In genomic region chr7:101377741-101378262, GRCm38 (mm10) we compare ENCODE assay signal across 8 mouse cellular contexts. TPM values are rescaled to one million over a fixed set of nuclear protein-coding genes. Genes with fewer than 3 reads are reported as not detected.
DNase-seq lines count a peak whose midpoint lies in the region; ATAC-seq lines count a peak whose summit lies in the region.

No protein-coding gene starts in this region.

- no peaks in the 10 kb centered on the region for H3K27me3 ChIP-seq in forebrain, embryonic 14.5 days (replicated peaks; ENCODE audit: control insufficient read depth, insufficient read depth, low read length)
- H3K27me3 ChIP-seq in limb, embryonic 11.5 days (ENCODE audit: control insufficient read depth, insufficient read depth, low read length) = no peaks in the 10 kb centered on the region
- H3K27me3 ChIP-seq in midbrain, embryonic 12.5 days = no peaks in the 10 kb centered on the region
- no peaks in the 10 kb centered on the region for H3K27me3 ChIP-seq in splenic B cell, adult 2 months (ENCODE audit: control insufficient read depth, insufficient read depth, low read length, poor library complexity, severe bottlenecking)

- H3K9me3 ChIP-seq in forebrain, embryonic 14.5 days (replicated peaks; ENCODE audit: control insufficient read depth, low read length) = no peaks in the 10 kb centered on the region
- no peaks in the 10 kb centered on the region for H3K9me3 ChIP-seq in limb, embryonic 11.5 days (ENCODE audit: control insufficient read depth, low read length)
- H3K9me3 ChIP-seq in midbrain, embryonic 12.5 days = no peaks in the 10 kb centered on the region

- peaks cover 8% of the 10 kb centered on the region for H3K4me1 ChIP-seq in forebrain, embryonic 14.5 days (ENCODE audit: control insufficient read depth, insufficient read depth, low read length)
- H3K4me1 ChIP-seq in limb, embryonic 11.5 days (ENCODE audit: control insufficient read depth, insufficient read depth, low read length) = peaks cover 8% of the 10 kb centered on the region
- peaks cover 12% of the 10 kb centered on the region; the same call in 1 of the 2 replicates for H3K4me1 ChIP-seq in midbrain, embryonic 12.5 days

- no peak overlapping the region for H3K9ac ChIP-seq in forebrain, embryonic 14.5 days (ENCODE audit: low read length)
- H3K9ac ChIP-seq in limb, embryonic 11.5 days (ENCODE audit: low read length) = no peak overlapping the region; the same call in 1 of the 2 replicates
- no peak overlapping the region for H3K9ac ChIP-seq in midbrain, embryonic 12.5 days (replicated peaks)

- peak; percentile 52 for ATAC-seq in forebrain, embryonic 14.5 days
- peak; percentile 51 to 63 for ATAC-seq in hematopoietic stem cell, adult 5-6 weeks (replicated peaks in 1 of 2; ENCODE audit: insufficient read depth in 1 of 2, low FRiP score in 2 of 2, low TSS enrichment in 1 of 2, low read depth in 1 of 2, poor library complexity in 2 of 2, severe bottlenecking in 2 of 2)
- peak; percentile 41 for ATAC-seq in limb, embryonic 11.5 days (ENCODE audit: insufficient number of reproducible peaks, low FRiP score, low TSS enrichment, low read depth)
- ATAC-seq in midbrain, embryonic 12.5 days (ENCODE audit: low FRiP score, low read depth) = peak; percentile 41; the same call in 1 of the 2 replicates

- peak overlapping the region; percentile 23; the same call in 1 of the 2 replicates for H3K4me2 ChIP-seq in forebrain, embryonic 14.5 days (ENCODE audit: low read length)
- H3K4me2 ChIP-seq in limb, embryonic 11.5 days (ENCODE audit: low read depth, severe bottlenecking) = peak overlapping the region; percentile 33; the same call in 1 of the 2 replicates
- H3K4me2 ChIP-seq in midbrain, embryonic 12.5 days (replicated peaks) = 0 out of 2 replicates have a peak overlapping the region, but pooled peaks have one; percentile 4

- H3K36me3 ChIP-seq in forebrain, embryonic 14.5 days (ENCODE audit: control insufficient read depth, insufficient read depth, low read length) = no peaks in the 10 kb centered on the region
- no peaks in the 10 kb centered on the region for H3K36me3 ChIP-seq in limb, embryonic 11.5 days (ENCODE audit: control insufficient read depth, insufficient read depth, low read length)
- H3K36me3 ChIP-seq in midbrain, embryonic 12.5 days = no peaks in the 10 kb centered on the region
- H3K36me3 ChIP-seq in splenic B cell, adult 2 months (ENCODE audit: control insufficient read depth, insufficient read depth, low read length, poor library complexity, severe bottlenecking) = peaks cover 19% of the 10 kb centered on the region

- no peak overlapping the region for H3K27ac ChIP-seq in forebrain, embryonic 14.5 days (ENCODE audit: low read depth, low read length)
- H3K27ac ChIP-seq in limb, embryonic 11.5 days (replicated peaks; ENCODE audit: low read depth, low read length) = no peak overlapping the region
- H3K27ac ChIP-seq in midbrain, embryonic 12.5 days (replicated peaks) = no peak overlapping the region

- 13% methylated on average over 7 of the region's 7 CpGs for WGBS in forebrain, embryonic 14.5 days
- 18% methylated on average over 7 of the region's 7 CpGs for WGBS in limb, embryonic 11.5 days
- 38% methylated on average over 7 of the region's 7 CpGs for WGBS in midbrain, embryonic 12.5 days

- DNase-seq in 416B (ENCODE audit: low read depth) = peak; percentile 92
- DNase-seq in adrenal gland, adult 8-10 months = peak; percentile 65
- peak; percentile 58 for DNase-seq in forebrain, embryonic 14.5 days (ENCODE audit: low spot score)
- DNase-seq in limb, embryonic 11.5 days (ENCODE audit: low spot score) = peak; percentile 65
- DNase-seq in splenic B cell, adult 2 months (ENCODE audit: low read depth, low spot score) = peak; percentile 97
- no peak for DNase-seq in left cerebral cortex, adult 18-20 months (ENCODE audit: low spot score in 2 of 2)

- no peak overlapping the region for H3K4me3 ChIP-seq in forebrain, embryonic 14.5 days (ENCODE audit: low read depth, low read length)
- no peak overlapping the region for H3K4me3 ChIP-seq in limb, embryonic 11.5 days (ENCODE audit: low read depth, low read length)
- no peak overlapping the region for H3K4me3 ChIP-seq in midbrain, embryonic 12.5 days

RNA-seq across cellular contexts. Expression of gene Arap1, which starts 29.9 kb away (rescaled TPM):
- total RNA-seq in adrenal gland, adult 8-10 months (2022) = 10 to 100 TPM; 34.8 to 67.7 (median 49.6) TPM
- polyA plus RNA-seq in forebrain, embryonic 14.5 days (2014; fragmentation: Nextera tagmentation; extraction: Ambion mirVana) = 5.8 and 6.5 TPM in 2 replicates
- total RNA-seq in hematopoietic stem cell, adult 5-6 weeks (2017) = 117 and 135 TPM in 2 replicates
- 14.3 and 16.6 TPM in 2 replicates for polyA plus RNA-seq in limb, embryonic 11.5 days (2014; fragmentation: Nextera tagmentation; extraction: Ambion mirVana)
- polyA plus RNA-seq in midbrain, embryonic 12.5 days (2016; fragmentation: Nextera tagmentation; extraction: Ambion mirVana) = 13.3 and 15.0 TPM in 2 replicates
- 10 to 100 TPM; 15.6 to 24.1 TPM for total RNA-seq in left cerebral cortex, adult 18-20 months (2021)

RNA-seq across cellular contexts. Expression of gene Gm45837, which starts 32.9 kb away (rescaled TPM):
- total RNA-seq in adrenal gland, adult 8-10 months (2022) = 1 to 10 TPM in 2 of 4 experiments, not detected in 2; 4.4 to 8.6 TPM
- not detected in 2 replicates for polyA plus RNA-seq in forebrain, embryonic 14.5 days (2014; fragmentation: Nextera tagmentation; extraction: Ambion mirVana)
- total RNA-seq in hematopoietic stem cell, adult 5-6 weeks (2017) = 12.1 and 21.0 TPM in 2 replicates
- polyA plus RNA-seq in limb, embryonic 11.5 days (2014; fragmentation: Nextera tagmentation; extraction: Ambion mirVana) = 0.21 TPM in 1 of 2 replicates, not detected in the other
- not detected in 2 replicates for polyA plus RNA-seq in midbrain, embryonic 12.5 days (2016; fragmentation: Nextera tagmentation; extraction: Ambion mirVana)
- total RNA-seq in left cerebral cortex, adult 18-20 months (2021) = 1 to 10 TPM in 1 of 2 experiments, not detected in 1; 1.3 TPM

RNA-seq across cellular contexts. Expression of gene Pde2a, which starts 43.7 kb away (rescaled TPM):
- 100 to 1,000 TPM; 219 to 291 (median 255) TPM for total RNA-seq in adrenal gland, adult 8-10 months (2022)
- 27.0 and 34.7 TPM in 2 replicates for polyA plus RNA-seq in forebrain, embryonic 14.5 days (2014; fragmentation: Nextera tagmentation; extraction: Ambion mirVana)
- total RNA-seq in hematopoietic stem cell, adult 5-6 weeks (2017) = 2.4 TPM in 1 of 2 replicates, not detected in the other
- 6.9 TPM in 2 replicates for polyA plus RNA-seq in limb, embryonic 11.5 days (2014; fragmentation: Nextera tagmentation; extraction: Ambion mirVana)
- 16.1 and 17.8 TPM in 2 replicates for polyA plus RNA-seq in midbrain, embryonic 12.5 days (2016; fragmentation: Nextera tagmentation; extraction: Ambion mirVana)
- 100 to 1,000 TPM; 347 to 370 TPM for total RNA-seq in left cerebral cortex, adult 18-20 months (2021)

Comparison
In these comparisons a context has a peak if more than half of its experiments do, and no peak if none do; other contexts are left out.
1. DNase-seq: peak in 416B (single experiment), adrenal gland, adult 8-10 months (single experiment), forebrain, embryonic 14.5 days (single experiment), limb, embryonic 11.5 days (single experiment) and splenic B cell, adult 2 months (single experiment); none in left cerebral cortex, adult 18-20 months (0 of 2).
2. RNA of gene Pde2a, which starts 43.7 kb away (total RNA-seq): 347 to 370 TPM in left cerebral cortex, adult 18-20 months and 219 to 291 TPM in adrenal gland, adult 8-10 months; 2.4 TPM in hematopoietic stem cell, adult 5-6 weeks; every median in the first group is over 10 times any median in the second.
3. Peak in every context shown above with its lines, with median percentiles within 50 percentile points of each other: ATAC-seq and H3K4me2 ChIP-seq.